Mouse (Mus musculus): ENCODE results near the gene Dlgap1. TPM values are rescaled to one million over a fixed set of nuclear protein-coding genes. Genes with fewer than 3 reads are reported as not detected.
A peak's percentile ranks its signal among the peaks of the same experiment; 100 is the strongest.

Dlgap1 gene
- total RNA-seq, 1 experiment from 2014 or later = 26.8 TPM

- no peak for DNase-seq
These were observed 372.4 kb downstream of the Dlgap1 start for GRCm38 (mm10) chr17:70341230-70341629.

GRCm38 (mm10) chr17:70341920-70342319 lies 373.0 kb downstream of the Dlgap1 start:
- DNase-seq = peak; percentile 21

GRCm38 (mm10) chr17:70347403-70347802 lies 378.5 kb downstream of the Dlgap1 start:
- no peak for DNase-seq

- no peak for DNase-seq
These were observed 394.7 kb downstream of the Dlgap1 start for GRCm38 (mm10) chr17:70363561-70363960.

GRCm38 (mm10) chr17:70363971-70364370 lies 395.1 kb downstream of the Dlgap1 start:
- no peak for DNase-seq

- no peak for DNase-seq
These were observed 400.3 kb downstream of the Dlgap1 start for GRCm38 (mm10) chr17:70369124-70369523.

GRCm38 (mm10) chr17:70377020-70377419 lies 408.1 kb downstream of the Dlgap1 start:
- peak; percentile 17 for DNase-seq

GRCm38 (mm10) chr17:70388447-70388846 lies 419.6 kb downstream of the Dlgap1 start:
- DNase-seq = no peak

GRCm38 (mm10) chr17:70397220-70397619 lies 428.3 kb downstream of the Dlgap1 start:
- peak; percentile 59 for DNase-seq

- DNase-seq = no peak
These were observed 428.8 kb downstream of the Dlgap1 start for GRCm38 (mm10) chr17:70397708-70398107.

- no peak for DNase-seq
These were observed 433.0 kb downstream of the Dlgap1 start for GRCm38 (mm10) chr17:70401909-70402308.

GRCm38 (mm10) chr17:70403750-70404149 lies 434.9 kb downstream of the Dlgap1 start:
- no peak for DNase-seq

GRCm38 (mm10) chr17:70414202-70414601 lies 445.3 kb downstream of the Dlgap1 start:
- DNase-seq = no peak

GRCm38 (mm10) chr17:70427866-70428265 lies 459.0 kb downstream of the Dlgap1 start:
- DNase-seq = no peak

GRCm38 (mm10) chr17:70429746-70430451 lies 461.0 kb downstream of the Dlgap1 start:
- DNase-seq = peak; percentile 82

GRCm38 (mm10) chr17:70430452-70430787 lies 461.5 kb downstream of the Dlgap1 start:
- peak; percentile 72 for DNase-seq

GRCm38 (mm10) chr17:70432834-70433233 lies 464.0 kb downstream of the Dlgap1 start:
- no peak for DNase-seq

- no peak for DNase-seq
These were observed 465.7 kb downstream of the Dlgap1 start for GRCm38 (mm10) chr17:70434549-70434948.

- DNase-seq = no peak
These were observed 466.7 kb downstream of the Dlgap1 start for GRCm38 (mm10) chr17:70435612-70436011.

- no peak for DNase-seq
These were observed 468.4 kb downstream of the Dlgap1 start for GRCm38 (mm10) chr17:70437229-70437628.

GRCm38 (mm10) chr17:70442976-70443375 lies 474.1 kb downstream of the Dlgap1 start:
- DNase-seq = no peak

GRCm38 (mm10) chr17:70446451-70446850 lies 477.6 kb downstream of the Dlgap1 start:
- no peak for DNase-seq

- DNase-seq = no peak
These were observed 486.2 kb downstream of the Dlgap1 start for GRCm38 (mm10) chr17:70455036-70455435.

GRCm38 (mm10) chr17:70457103-70457502 lies 488.2 kb downstream of the Dlgap1 start:
- no peak for DNase-seq

- DNase-seq = no peak
These were observed 493.4 kb downstream of the Dlgap1 start for GRCm38 (mm10) chr17:70462231-70462630.

Measured in adrenal gland, postnatal 14 days (tissue).